Mouse (Mus musculus): ENCODE results near the gene Camk2d. TPM values are rescaled to one million over a fixed set of nuclear protein-coding genes. Genes with fewer than 3 reads are reported as not detected.

Gene Camk2d
- total RNA-seq, 1 experiment from 2014 or later, result 170 TPM

- no peak for ATAC-seq (replicated peaks; ENCODE audit: insufficient number of reproducible peaks, low FRiP score, low TSS enrichment, poor library complexity, severe bottlenecking)
Observed at GRCm38 (mm10) chr3:126827900-126828299, 231.8 kb downstream of the Camk2d start.

- ATAC-seq (replicated peaks; ENCODE audit: insufficient number of reproducible peaks, low FRiP score, low TSS enrichment, poor library complexity, severe bottlenecking), result no peak
Observed at GRCm38 (mm10) chr3:126829817-126830216, 233.7 kb downstream of the Camk2d start.

GRCm38 (mm10) chr3:126831418-126832138 lies 235.5 kb downstream of the Camk2d start:
- ATAC-seq (replicated peaks; ENCODE audit: insufficient number of reproducible peaks, low FRiP score, low TSS enrichment, poor library complexity, severe bottlenecking), result no peak; the same call in 1 of the 2 replicates

GRCm38 (mm10) chr3:126834641-126835167 lies 238.6 kb downstream of the Camk2d start:
- no peak for ATAC-seq (replicated peaks; ENCODE audit: insufficient number of reproducible peaks, low FRiP score, low TSS enrichment, poor library complexity, severe bottlenecking)

GRCm38 (mm10) chr3:126842780-126843179 lies 246.7 kb downstream of the Camk2d start:
- ATAC-seq (replicated peaks; ENCODE audit: insufficient number of reproducible peaks, low FRiP score, low TSS enrichment, poor library complexity, severe bottlenecking), result no peak

GRCm38 (mm10) chr3:126844809-126845208 lies 248.7 kb downstream of the Camk2d start:
- no peak for ATAC-seq (replicated peaks; ENCODE audit: insufficient number of reproducible peaks, low FRiP score, low TSS enrichment, poor library complexity, severe bottlenecking)

GRCm38 (mm10) chr3:126848081-126848480 lies 252.0 kb downstream of the Camk2d start:
- ATAC-seq (replicated peaks; ENCODE audit: insufficient number of reproducible peaks, low FRiP score, low TSS enrichment, poor library complexity, severe bottlenecking), result no peak

- no peak for ATAC-seq (replicated peaks; ENCODE audit: insufficient number of reproducible peaks, low FRiP score, low TSS enrichment, poor library complexity, severe bottlenecking)
Observed at GRCm38 (mm10) chr3:126860442-126860841, 264.3 kb downstream of the Camk2d start.

DNA sequence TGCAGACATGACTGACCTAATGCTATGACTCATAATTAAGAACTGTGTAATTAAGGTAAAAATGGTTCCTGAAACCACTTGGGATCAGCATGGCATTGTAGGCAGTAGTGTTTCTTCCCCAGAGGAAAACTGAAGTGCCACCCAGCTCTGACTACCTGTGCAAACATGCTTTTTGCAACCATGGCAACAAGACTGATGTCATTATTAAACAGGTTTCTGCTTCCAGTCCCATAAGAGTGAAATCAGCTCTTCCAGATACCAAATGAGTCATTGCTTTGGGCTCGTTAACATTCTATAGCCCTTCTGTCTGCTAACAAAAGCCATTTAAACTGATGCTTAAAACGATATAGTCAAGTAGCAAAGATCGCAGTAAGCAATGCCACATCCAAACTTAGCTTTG lies 273.5 kb downstream of the Camk2d start:
- no peak for ATAC-seq (replicated peaks; ENCODE audit: insufficient number of reproducible peaks, low FRiP score, low TSS enrichment, poor library complexity, severe bottlenecking)

GRCm38 (mm10) chr3:126870688-126871087 lies 274.6 kb downstream of the Camk2d start:
- ATAC-seq (replicated peaks; ENCODE audit: insufficient number of reproducible peaks, low FRiP score, low TSS enrichment, poor library complexity, severe bottlenecking), result no peak

DNA sequence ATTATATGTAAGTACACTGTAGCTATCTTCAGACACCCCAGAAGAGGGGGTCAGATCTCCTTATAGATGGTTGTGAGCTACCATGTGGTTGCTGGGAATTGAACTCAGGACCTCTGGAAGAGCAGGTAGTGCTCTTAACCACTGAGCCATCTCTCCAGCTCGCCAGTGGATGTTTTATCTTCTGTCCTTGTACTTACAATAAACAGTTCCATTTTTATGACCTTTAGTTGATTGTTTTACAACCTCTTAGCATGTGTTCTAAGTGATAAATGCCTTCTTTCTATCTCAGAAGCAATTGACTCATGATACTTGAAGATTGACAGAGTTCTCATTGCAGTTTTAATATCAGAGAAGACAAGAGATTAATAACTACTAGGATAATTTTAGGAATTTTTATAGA lies 282.1 kb downstream of the Camk2d start:
- no peak for ATAC-seq (replicated peaks; ENCODE audit: insufficient number of reproducible peaks, low FRiP score, low TSS enrichment, poor library complexity, severe bottlenecking)

DNA sequence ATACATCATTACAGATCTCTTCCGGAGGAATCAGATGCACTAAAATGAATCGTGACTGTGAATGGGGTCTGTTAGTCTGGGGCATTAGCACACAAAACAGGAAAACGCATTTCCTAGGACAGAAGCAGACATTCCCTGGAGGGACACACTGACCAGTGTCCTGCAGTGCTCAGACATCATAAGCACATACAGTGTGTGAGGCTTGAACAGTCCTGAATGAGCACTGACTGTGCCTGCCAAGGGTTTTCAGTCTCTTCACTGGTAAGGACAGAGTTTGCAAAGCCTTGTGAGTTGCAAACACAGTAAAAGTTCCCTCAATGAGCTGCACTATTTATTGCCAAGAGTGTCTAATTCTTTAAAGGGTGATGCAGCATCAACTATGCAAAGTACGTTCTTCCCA lies 290.0 kb downstream of the Camk2d start:
- ATAC-seq (replicated peaks; ENCODE audit: insufficient number of reproducible peaks, low FRiP score, low TSS enrichment, poor library complexity, severe bottlenecking), result no peak

- ATAC-seq (replicated peaks; ENCODE audit: insufficient number of reproducible peaks, low FRiP score, low TSS enrichment, poor library complexity, severe bottlenecking), result no peak
Observed at GRCm38 (mm10) chr3:126886644-126887043, 290.5 kb downstream of the Camk2d start.

Other genes with a start within 250 kb of the Camk2d start
- not detected in 3 replicates for gene Arsj, start 232.6 kb upstream of the Camk2d start, total RNA-seq (2017)

All from monocyte, adult 5-6 weeks (primary cell).